Mouse (Mus musculus) R1 (cell line): Measurements from ENCODE around the gene Pigv.
"Not testable (repeated sequence)": the region's sequence is repeated elsewhere in the genome, so short reads cannot be mapped to it uniquely, and the experiment has no call there.

Experiments used
- DNase-seq: peaks from one replicate; pipeline ENCODE4 v3.0.0-alpha.2; 2018; ENCODE audit warnings: low read depth, low spot score

Pigv gene

GRCm38 (mm10) chr4:133672845-133673647, 599 bp upstream of the Pigv start:
- DNase-seq = peak; percentile 75

- peak; percentile 87 for DNase-seq
Observed at GRCm38 (mm10) chr4:133671184-133671880, 1.1 kb downstream of the Pigv start.

GRCm38 (mm10) chr4:133669652-133670210, 2.7 kb downstream of the Pigv start:
- no peak for DNase-seq

DNA sequence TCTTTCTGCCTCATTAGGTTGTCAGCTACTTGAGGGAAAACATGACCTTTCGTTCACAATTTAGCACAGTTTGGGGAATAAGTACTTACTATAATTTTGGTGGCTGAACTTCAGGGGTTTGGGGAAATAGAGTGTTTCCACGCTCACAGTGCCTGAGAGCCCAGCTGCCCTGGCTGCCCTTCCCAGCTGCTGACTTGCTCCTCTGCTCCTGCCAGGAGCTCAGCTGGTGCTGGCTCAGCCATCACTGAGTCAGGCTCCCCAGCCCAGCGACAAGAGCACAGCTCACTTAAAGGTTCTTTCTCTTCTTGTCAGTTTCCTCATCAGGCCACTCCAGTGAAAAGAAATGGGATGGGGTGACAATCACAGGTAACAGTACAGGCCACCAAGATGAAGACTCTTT, 3.9 kb downstream of the Pigv start:
- no peak for DNase-seq

- no peak for DNase-seq
Observed at GRCm38 (mm10) chr4:133666199-133666598, 6.2 kb downstream of the Pigv start.

DNA sequence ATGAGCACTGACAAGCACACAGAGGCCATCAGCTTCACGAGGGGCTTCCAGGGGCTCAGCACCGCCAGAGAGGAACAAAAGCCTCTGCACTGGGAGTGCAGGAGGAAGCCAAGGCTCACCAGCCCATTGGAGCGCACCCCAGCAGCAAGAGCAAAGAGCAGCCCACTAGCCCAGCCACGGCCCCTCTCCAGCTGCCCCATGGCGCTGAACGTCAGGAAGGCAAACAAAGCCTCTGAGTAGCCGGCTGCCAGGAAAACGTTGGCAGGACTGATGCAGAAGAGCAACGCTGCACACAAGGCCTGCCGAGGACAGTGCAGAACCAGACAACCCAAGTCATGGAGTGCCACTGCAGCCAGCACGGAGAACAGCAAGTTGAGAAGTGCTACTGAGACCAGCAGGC, 7.3 kb downstream of the Pigv start:
- DNase-seq = no peak

GRCm38 (mm10) chr4:133662945-133663344, 9.5 kb downstream of the Pigv start:
- DNase-seq = no peak

GRCm38 (mm10) chr4:133662421-133662820, 10.0 kb downstream of the Pigv start:
- no peak for DNase-seq

GRCm38 (mm10) chr4:133660193-133661155, 12.0 kb downstream of the Pigv start:
- peak; percentile 100 for DNase-seq

DNA sequence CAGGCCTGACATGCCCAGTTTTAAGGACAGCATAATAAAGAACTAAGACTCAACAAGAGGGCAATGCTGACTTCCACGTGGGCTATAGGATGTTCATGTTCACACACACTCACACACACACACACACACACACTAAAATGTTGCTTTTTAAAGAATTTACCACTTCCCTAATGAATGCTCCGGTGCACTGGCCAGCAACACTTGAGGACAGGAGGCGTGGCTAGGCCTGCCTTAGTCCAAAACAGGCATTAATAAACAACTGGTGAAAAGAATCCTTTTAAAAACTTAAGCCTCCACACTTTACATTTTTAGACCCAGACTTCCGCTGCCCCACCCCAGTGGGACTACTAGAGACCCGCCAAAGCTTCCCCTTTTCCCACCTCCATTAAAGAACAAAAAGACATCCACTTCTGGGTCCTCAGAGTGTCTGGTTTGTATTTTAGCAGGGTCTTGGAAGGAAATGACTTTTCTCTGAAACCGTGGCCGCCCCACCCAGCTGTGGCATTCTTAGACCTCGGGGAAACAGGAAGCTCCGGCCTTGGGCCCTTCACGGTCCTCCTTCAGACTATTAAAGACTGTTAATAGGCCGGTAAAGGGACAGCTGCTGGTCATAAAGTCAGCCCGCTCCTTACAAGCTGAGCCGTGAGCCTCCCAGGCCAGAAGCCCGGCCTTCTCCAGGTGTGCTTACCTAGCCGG, 12.8 kb downstream of the Pigv start:
- DNase-seq = peak; percentile 97

DNA sequence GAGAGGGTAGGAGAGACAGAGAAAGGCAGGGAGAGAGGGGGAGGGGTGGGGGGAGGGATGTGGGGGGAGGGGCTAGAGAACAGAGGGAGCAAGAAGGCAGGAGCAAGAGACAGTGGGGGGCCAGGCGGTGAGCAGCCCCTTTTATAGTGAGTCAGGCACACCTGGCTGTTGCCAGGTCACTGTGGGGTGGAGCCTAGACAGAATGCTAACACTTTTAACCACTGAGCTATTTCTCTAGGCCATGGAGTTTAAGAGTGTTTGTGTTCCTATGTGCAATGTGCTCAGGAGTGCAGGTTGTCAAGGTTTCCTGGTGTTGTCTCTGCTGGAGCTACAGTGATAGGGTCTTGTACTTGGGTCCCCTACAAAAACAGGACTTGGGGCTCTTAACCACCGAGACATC, 13.7 kb downstream of the Pigv start:
- peak; percentile 92 for DNase-seq

DNA sequence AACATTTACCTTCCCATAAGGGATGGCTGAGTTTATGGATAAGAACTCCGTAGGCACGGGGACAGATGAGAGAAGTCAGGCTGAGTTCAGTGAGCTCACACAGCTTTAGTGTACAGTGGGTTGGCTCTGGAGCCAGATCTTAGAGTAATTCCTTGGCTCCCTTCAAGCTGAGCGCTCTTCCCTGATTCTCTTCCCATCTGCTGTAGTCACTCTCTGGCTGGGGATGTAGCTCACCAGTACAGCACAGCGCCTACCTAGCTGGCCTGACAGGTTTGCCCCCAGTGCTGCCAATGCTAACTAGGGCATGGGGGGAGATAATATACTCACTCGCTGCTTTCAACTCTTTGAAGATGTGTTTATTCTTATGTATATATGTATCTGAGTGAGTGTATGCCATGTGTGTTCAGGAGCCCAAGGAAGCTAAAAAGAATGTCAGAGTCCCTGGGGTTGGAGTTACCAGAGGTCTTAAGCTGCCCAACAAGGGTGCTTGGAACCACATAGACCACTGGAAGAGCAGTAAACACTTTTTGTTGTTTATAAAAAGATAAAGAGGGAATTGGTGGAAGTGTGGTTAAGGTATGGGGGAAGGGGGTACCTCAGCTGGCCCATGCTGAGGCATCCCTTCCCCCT, 14.5 kb downstream of the Pigv start:
- DNase-seq = peak; percentile 52

DNA sequence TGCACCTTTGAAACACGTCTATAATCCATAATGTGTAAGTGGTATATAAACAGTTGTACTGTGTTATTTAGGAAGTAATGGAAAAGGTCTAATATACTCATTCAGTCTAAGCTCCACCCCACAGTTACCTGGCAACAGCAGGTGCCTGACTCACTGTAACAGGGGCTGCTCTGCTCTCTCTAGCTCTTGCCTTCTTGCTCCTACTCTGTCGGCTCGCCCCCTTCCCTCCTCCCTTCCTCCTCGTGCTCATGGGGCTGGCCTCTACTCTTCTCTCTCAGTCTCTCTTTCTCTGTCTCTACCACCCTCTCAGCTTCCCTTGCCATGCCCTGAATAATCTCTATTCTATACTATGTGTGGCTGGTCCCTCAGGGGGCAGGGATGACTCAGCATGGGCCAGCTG, 15.4 kb downstream of the Pigv start:
- DNase-seq = peak; percentile 81

DNA sequence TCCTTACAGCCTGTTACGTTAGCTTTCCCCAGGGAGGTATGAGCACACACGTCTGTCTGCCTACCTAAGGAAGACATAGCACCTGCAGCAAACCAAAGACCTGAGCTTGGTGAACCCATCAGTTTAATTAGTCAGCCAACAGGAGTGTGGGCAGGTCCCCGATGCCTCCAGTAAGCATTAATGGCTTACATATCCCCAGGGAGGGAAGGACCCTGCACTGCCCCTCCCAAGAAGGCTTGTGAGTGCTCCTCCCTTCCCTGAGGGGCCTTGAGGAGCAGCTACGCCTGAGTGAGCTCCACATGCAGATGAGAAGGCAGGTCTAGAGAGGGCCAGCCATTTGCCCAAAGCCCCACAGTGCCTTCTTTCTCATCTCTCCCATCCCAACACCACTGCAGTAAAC, 16.2 kb downstream of the Pigv start:
- peak; percentile 89 for DNase-seq

GRCm38 (mm10) chr4:133654070-133654469, 18.4 kb downstream of the Pigv start:
- peak; percentile 76 for DNase-seq

GRCm38 (mm10) chr4:133652746-133653145, 19.7 kb downstream of the Pigv start:
- DNase-seq = no peak

DNA sequence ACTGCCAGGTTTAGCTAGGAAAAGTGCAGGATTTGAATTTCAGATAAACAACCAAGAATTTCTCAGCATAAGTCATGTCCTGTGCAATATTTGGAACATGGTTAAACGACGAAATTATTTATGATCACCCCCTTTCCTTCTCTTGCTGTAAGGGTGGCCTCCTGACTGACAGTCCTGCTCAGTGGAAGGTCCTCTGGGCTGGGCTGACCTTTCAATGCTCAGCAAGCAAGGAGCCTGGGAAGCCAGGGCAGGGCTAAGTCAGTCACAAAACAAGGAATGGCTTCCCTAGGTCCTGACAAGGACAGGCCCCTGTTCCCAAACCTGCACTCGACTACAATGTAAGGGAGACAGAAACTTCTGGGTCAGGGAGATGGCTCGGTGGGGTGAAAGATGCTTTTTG, 20.5 kb downstream of the Pigv start:
- no peak for DNase-seq

DNA sequence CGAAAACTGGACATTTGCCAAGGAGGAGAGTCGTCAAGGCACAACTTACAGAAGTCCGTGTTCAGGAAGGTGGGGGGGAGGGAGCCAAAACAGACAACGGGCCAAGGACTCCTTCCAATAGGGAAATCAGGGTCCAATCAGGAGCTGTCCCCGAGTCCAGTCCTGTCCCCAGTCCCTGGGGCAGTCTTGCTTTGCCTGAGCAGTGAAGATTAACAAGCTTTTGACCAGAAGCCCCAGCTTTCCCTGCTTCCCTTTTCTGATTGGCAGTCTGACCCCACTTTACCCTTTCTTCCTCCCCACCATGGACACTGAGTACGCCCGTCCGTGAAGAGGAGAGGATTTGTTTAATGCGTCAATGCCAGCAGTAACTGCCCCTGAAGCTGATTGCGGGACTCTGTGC, 21.0 kb downstream of the Pigv start:
- DNase-seq = no peak

GRCm38 (mm10) chr4:133649989-133650699, 22.3 kb downstream of the Pigv start, which contains the start of gene Zdhhc18:
TSS of gene Zdhhc18 (minus strand) at chr4:133650154.
- DNase-seq = peak; percentile 92

- DNase-seq = not testable (repeated sequence)
Observed at GRCm38 (mm10) chr4:133649464-133649863, 23.0 kb downstream of the Pigv start.
